Mouse (Mus musculus) urinary bladder, postnatal 25 days (tissue): ENCODE data around the gene Fam227a.

ENCODE experiments used
- DNase-seq: peaks from one replicate; pipeline ENCODE4 v3.0.0; 2022; ENCODE audit warnings: low spot score

The Fam227a gene

GRCm38 (mm10) chr15:79658531-79659375, at the start of gene Fam227a, which contains the start of gene Cby1:
Gene Fam227a (minus strand): TSS chr15:79658956.
Gene Cby1 (plus strand): TSS chr15:79659199.
- peak; percentile 95 for DNase-seq

DNA sequence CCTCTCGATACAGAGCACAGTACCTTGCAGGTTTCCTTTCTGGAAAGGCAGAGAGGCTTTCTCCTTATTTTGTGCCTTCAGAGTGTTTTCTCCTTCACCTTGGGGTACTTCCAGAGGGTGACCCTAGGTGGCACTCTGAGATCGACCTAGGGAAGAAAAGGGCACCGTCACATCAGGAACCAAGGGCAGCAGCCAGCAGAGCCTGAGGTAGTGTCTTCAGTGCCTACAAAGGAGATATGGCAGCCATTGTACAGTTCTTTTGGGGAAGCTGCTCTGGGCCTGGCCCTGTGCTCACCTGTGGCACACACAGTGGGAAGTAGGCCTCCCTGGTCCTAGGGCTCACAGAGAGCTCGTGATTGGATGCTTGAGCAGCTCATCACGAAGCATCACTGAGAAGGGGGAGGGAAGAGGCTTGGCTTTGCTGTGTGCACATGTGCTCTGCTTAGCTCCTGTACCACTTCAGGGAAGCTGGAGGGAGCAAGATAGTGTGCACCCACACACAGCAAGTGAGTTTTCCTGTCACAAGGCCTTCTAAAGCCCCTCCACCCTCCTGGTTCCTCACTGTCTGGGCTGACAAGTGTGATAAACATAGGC, 49.6 kb upstream of the Fam227a start:
- DNase-seq, result no peak

GRCm38 (mm10) chr15:79706603-79707214, 48.0 kb upstream of the Fam227a start:
- no peak for DNase-seq

DNA sequence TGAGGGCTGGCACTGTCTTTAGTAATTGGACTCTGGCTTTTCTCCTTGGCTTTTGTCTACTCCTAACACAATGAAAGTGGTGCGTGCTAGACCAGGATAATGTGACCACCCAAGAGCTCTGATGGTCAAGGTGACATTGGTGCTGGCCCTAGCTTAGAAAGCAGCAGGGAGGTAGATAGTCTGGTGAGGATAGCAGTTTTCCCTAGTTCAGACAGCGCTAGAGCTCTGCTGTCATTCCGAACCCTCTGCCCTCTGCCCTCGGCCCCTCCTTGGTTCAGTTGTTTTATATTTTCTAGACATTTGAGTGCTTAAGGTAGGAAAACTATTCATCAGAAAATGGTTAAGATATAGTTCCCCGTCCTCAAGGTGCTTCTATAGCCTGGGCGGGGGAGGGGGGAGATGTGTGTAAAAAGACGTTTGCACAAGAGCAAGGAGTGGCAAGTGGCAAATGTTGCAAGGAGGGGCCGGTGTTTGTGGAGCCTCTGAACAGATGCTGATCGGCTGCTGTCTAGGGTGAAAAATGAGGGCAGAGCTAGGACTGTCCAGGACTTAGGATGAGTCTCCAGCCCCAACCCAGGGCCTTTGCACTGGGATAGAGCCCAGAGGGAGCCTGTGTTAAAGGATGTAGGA, 38.9 kb upstream of the Fam227a start:
- DNase-seq, result no peak

DNA sequence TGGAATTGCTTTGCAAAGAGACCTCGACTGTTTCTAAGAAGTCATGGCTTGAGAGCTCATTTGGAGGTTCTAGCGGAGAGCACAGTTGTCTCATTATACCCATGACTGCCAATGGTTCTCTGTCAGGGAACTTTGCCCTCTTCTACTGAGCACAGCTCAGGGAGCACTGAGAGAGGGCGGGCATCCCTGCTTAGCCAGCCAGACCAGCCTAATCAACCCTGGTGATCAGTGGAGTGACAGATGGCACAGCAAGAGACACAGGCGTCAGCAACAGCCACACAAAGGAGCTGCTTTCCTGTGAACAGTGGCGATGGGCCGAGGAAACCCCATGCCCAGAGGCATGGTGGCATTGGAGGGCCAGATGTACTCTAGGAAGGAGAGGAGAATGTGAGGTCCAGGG, 38.3 kb upstream of the Fam227a start:
- no peak for DNase-seq

- DNase-seq, result no peak
Measured at GRCm38 (mm10) chr15:79696508-79696907, 37.8 kb upstream of the Fam227a start.

GRCm38 (mm10) chr15:79695516-79695915, 36.8 kb upstream of the Fam227a start:
- DNase-seq, result no peak

GRCm38 (mm10) chr15:79694512-79694911, 35.8 kb upstream of the Fam227a start:
- no peak for DNase-seq

GRCm38 (mm10) chr15:79693740-79694139, 35.0 kb upstream of the Fam227a start:
- DNase-seq, result no peak

- DNase-seq, result no peak
Measured at GRCm38 (mm10) chr15:79692334-79692733, 33.6 kb upstream of the Fam227a start.

DNA sequence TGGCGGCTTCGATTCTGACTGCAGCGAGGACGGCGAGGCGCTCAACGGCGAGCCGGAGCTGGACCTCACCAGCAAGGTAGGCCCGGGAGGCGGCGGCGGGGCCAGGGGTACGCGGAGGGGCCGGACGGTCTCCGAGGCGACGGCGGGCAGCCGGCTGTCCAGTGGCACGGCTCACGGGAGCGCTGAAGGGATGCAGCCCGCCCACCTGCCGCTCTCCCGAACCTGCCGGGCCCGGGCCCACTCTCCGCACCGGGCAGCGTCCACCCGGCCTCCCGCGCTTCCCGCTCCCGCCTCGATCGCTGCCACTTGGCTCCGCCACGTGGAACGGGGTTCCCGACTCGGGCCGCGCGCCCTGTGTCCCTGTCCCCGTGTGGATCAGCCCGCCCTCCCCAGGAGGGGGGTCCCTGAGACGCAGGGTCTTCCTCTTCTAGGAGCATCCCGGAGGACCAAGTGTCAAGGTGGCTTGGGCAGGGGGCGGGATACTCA, 32.3 kb upstream of the Fam227a start:
- peak; percentile 43 for DNase-seq

DNA sequence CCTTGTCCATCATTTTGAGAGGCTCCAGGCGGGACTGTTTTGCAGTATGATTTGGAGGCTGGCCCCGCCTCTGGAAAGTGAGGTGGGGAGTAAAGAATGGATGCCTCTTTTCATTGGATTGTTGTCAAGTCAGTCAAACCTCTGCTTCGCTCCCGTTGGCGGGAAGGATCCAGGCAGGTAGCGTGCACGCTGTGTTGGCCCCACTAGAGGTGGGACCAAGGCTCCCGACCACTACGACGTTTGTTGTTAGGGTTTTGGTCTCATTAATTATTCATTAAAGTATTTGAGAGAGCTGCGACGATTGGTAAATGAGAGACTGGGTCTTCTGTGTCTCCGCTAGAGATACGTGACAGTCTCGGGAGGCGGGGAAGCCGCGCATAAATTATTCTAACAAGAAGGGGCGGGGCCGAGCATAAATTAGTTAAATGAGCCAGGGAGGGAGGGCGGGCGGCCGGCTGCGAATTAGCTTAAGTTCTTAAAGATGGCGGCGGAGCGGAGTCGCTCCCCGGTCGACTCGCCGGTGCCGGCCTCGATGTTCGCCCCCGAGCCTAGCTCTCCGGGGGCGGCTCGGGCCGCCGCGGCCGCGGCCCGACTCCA, 31.8 kb upstream of the Fam227a start, which contains the start of gene Gtpbp1:
Gene Gtpbp1, plus strand, starts transcription at position 420 of the 597 bp plus-strand sequence.
- DNase-seq, result peak; percentile 89

GRCm38 (mm10) chr15:79689662-79690425, 31.1 kb upstream of the Fam227a start:
- DNase-seq, result no peak

DNA sequence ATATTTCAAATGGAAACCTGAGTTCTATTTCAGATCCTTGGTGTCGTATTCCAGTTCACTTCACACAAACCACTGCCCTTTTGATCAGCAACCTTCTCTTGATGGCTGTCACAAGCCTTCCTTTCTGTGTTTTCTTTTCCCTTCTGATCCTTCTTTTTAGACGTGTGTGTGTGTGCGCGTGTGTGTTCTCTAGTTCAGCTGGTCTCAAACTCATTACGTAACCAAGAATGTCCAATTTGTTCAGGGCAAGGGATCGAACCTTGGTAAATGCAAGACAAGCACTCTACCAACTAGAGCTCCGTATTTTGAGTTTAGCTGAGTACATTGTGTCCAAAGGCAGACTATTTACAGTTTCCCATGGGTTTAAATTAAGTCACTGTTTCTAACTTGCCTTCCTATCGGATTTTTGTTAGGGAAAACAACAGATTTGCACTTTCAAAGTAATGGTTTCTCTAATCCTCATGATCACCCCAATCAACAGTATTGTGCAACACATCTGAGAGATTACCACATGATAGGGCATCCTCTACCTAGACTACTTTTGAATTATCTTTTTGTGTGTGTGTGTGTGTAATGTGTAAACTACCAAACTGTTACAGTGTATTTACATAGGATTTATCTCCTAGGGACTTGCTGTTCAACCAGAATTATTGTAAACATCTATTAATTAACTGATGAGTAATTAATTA, 29.7 kb upstream of the Fam227a start:
- DNase-seq, result no peak

DNA sequence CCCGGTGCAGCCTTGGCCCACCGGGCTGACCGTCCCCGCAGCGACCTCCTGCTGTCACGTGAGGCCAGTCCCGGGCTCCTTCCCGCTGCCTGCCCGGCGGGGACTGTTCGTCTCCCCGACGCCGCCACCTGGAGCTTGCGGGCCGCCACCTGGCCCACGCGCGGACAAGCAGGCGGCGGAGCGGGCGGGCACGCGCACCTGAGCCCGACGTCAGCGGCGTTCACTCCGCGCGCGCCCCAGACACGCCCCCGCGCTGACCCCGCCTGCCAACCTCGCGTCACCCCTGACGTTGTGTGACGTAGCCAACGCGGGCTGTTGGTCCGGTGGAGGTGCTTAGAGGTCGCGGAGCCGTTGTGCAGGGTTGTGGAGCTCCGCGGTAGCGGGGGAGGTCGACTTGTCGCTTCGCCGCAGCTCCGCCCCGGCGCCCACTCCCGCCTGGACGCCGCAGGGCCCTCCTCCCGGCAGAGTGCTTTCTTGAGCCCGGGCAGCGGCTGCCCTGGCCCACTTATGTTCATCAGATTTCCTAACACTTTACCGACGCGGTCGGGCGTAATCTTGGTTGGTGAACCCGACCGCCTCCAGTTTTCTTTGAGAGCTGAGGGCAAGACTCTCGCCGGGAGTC, 29.0 kb upstream of the Fam227a start, which contains the start of gene Josd1:
Gene Josd1, minus strand, starts transcription at position 274 of the 622 bp plus-strand sequence.
- peak; percentile 97 for DNase-seq

DNA sequence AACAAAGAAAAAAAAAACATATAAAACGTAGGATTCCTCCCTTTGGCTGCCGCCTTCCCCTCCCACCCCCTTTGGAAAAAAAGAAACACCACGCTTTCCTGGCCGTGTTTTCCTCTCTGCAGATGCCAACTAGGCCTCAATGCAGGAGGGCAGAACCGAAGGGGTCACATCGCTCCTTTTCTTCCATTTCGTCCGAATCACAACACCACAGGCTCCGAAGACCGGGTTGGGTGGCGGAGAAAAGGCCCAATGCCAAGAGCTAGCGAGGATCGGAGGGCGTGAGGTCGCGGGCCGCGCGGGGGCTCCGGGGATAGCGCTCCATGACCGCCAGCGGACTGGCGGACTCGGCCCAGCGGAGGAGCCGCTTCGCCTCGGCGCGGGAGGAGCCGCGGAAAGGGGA, 28.4 kb upstream of the Fam227a start:
- DNase-seq, result no peak

DNA sequence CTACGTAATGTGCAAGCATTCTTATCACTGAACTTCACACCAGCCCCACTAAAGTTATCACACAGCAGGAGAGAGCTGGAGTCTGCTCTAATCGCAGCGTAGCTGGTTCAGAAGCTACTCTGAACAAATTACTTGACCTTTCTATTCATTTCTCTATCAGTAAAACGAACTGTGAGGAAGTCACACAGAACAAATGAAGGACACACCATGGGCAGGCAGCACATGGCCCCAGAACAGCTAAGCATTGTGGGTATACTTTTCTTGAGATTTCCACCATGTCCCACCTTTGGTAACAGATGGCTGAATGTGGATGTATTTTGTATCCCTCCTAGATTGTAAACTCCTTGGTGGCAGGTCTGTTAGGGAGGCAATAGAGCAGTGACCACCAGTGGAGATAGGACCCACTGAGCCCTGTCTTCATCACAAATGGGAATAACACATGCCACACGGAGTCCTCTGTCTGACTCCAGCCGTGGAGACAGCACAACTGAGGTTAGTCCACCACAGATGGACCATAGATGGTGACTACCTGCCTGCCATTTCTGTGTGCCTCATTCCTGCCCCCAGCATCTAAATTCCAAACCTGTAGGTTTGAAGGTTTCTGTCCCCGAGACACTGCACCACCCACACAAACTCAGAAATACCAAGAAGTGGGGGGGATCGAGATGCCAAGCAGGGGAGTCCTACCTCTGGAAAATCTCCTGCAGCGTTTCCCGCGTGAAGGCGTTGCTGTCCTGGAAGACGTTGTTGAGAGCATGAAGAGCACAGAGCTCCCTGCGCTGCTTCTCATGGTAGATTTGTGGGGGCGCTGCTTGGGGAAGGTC, 27.5 kb upstream of the Fam227a start:
- DNase-seq, result no peak

DNA sequence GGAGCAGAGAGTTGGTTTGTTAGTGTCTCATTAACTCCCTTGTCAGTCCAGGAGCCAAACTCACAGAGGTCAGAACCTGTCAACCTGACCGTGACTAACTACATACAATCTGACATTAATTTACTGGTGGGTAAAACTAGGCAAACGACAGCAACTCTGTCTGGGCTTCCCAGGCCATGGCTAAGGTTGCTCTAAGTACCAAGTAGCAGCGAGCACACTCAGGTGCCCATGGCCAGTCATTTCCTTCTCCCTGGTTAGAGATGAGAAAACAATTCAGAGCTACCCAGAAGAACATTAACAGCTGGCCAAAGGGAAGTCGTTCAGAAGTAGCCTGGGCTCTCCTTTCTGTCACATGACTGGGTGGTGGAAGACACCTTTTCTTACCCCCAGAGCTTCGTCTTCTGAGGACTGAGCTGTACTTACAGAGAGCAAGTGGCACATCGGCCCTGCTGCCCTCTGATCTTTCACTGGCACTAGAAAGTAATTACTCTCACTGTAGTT, 26.4 kb upstream of the Fam227a start:
- DNase-seq, result no peak

- no peak for DNase-seq
Measured at GRCm38 (mm10) chr15:79684616-79685015, 25.9 kb upstream of the Fam227a start.
